Mouse (Mus musculus) E14TG2a.4 (cell line): ENCODE measurements around the gene Ctbp1.

Source experiments
- CTCF ChIP-seq: conservative IDR thresholded peaks from 2 replicates; pipeline ENCODE4 v1.5.1; 2014; ENCODE audit warnings: low read length
- POU5F1 ChIP-seq: IDR thresholded peaks from 2 replicates; pipeline ENCODE4 v1.6.1; 2014; ENCODE audit warnings: low read length, borderline replicate concordance

DNA sequence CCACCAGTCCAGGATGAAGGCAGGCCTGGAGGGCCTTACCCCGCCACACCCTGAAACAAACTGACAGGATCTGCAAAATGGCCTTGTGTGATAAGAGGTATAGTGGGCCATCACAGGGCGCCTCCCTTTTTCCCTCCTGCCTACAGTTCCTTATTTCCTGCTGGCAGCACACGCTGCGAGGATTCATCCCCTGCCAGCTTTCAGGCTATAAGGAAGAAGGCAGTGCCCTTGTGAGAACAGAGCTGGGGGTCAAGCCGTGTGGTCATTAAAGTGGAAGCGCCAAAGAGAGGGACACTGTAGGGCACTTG is 1.1 kb downstream of the Ctbp1 start:
- TF ChIP-seq CTCF (no peak), POU5F1 (no peak)
